Mouse (Mus musculus) midbrain, embryonic 13.5 days (tissue): ENCODE measurements around the gene Mrpl28. TPM values are rescaled to one million over a fixed set of nuclear protein-coding genes. Genes with fewer than 3 reads are reported as not detected.
"Not testable (repeated sequence)": the region's sequence is repeated elsewhere in the genome, so short reads cannot be mapped to it uniquely, and the experiment has no call there.

Experiments
- ATAC-seq: fragments of 200-750 bp; cut with Nextera tagmentation; 2 replicates; pipeline ENCODE4 v1.8.0; 2017; ENCODE audit warnings: mild to moderate bottlenecking, moderate TSS enrichment, moderate library complexity
- H3K27ac ChIP-seq: fragments of 300-500 bp; sonication (generic); 2 replicates; pipeline ENCODE4 v1.5.1; 2015; ENCODE audit warnings: inconsistent platforms, mild to moderate bottlenecking, moderate library complexity
- H3K27me3 ChIP-seq: fragments of 300-500 bp; sonication (generic); 2 replicates; pipeline ENCODE4 v1.6.1; 2015; ENCODE audit warnings: mild to moderate bottlenecking, inconsistent platforms
- H3K36me3 ChIP-seq: fragments of 300-500 bp; sonication (generic); 2 replicates; pipeline ENCODE4 v1.6.1; 2015; ENCODE audit warnings: mild to moderate bottlenecking, inconsistent platforms
- H3K4me1 ChIP-seq: fragments of 300-500 bp; sonication (generic); replicated peaks from 2 replicates; pipeline ENCODE4 v1.6.1; 2015; ENCODE audit warnings: inconsistent platforms
- H3K4me2 ChIP-seq: fragments of 300-500 bp; sonication (generic); replicated peaks from 2 replicates; pipeline ENCODE4 v1.6.1; 2015; ENCODE audit warnings: moderate library complexity, mild to moderate bottlenecking, inconsistent platforms
- H3K4me3 ChIP-seq: fragments of 300-500 bp; sonication (generic); replicated peaks from 2 replicates; pipeline ENCODE4 v1.5.1; 2015; ENCODE audit warnings: mild to moderate bottlenecking, inconsistent platforms
- H3K9ac ChIP-seq: fragments of 300-500 bp; sonication (generic); replicated peaks from 2 replicates; pipeline ENCODE4 v1.6.1; 2015; ENCODE audit warnings: mild to moderate bottlenecking, inconsistent platforms
- H3K9me3 ChIP-seq: fragments of 300-500 bp; sonication (generic); 2 replicates; pipeline ENCODE4 v1.6.1; 2016; ENCODE audit warnings: mild to moderate bottlenecking, inconsistent platforms
- WGBS: fragments of 180-500 bp; shearing (Covaris S2); methylation state at CpG from one replicate; pipeline ENCODE4 v1.1.7; 2015; 5-methylcytosine and 5-hydroxymethylcytosine counted together
- polyA plus RNA-seq: library from polyadenylated mRNA; unstranded; fragments of >200 nt; fragmentation: Nextera tagmentation; extraction: Ambion mirVana; gene quantifications from 2 replicates; pipeline ENCODE4 v1.2.1, GENCODE M21; 2015

The Mrpl28 gene
- polyA plus RNA-seq, 1 experiment from 2014 or later, result 191 TPM

- peaks cover 5% of the 10 kb centered on the region; the same call in 1 of the 2 replicates for H3K27me3 ChIP-seq
- H3K9ac ChIP-seq, result no peak overlapping the region
- 67% methylated on average over 3 of the region's 4 CpGs for WGBS
- H3K9me3 ChIP-seq, result no peaks in the 10 kb centered on the region
- peaks cover under 1% of the 10 kb centered on the region; the same call in 1 of the 2 replicates for H3K4me1 ChIP-seq
- no peak overlapping the region for H3K4me2 ChIP-seq
- H3K27ac ChIP-seq, result no peak overlapping the region
- no peak for ATAC-seq
- no peaks in the 10 kb centered on the region for H3K36me3 ChIP-seq
- H3K4me3 ChIP-seq, result no peak overlapping the region
These were observed 17.7 kb upstream of the Mrpl28 start for GRCm38 (mm10) chr17:26105619-26106018.

GRCm38 (mm10) chr17:26110156-26110555, 13.1 kb upstream of the Mrpl28 start:
- Histone ChIP-seq H3K36me3 (no peaks in the 10 kb centered on the region), H3K4me1 (peaks cover 21% of the 10 kb centered on the region), H3K27ac (no peak overlapping the region), H3K27me3 (peaks cover 37% of the 10 kb centered on the region), H3K9ac (no peak overlapping the region), H3K4me2 (no peak overlapping the region), H3K9me3 (no peaks in the 10 kb centered on the region), H3K4me3 (no peak overlapping the region)
- ATAC-seq, result no peak
- 18% methylated on average over 4 of the region's 4 CpGs for WGBS

GRCm38 (mm10) chr17:26111024-26111423, 12.3 kb upstream of the Mrpl28 start:
- Histone ChIP-seq H3K27me3 (peaks cover 46% of the 10 kb centered on the region), H3K36me3 (no peaks in the 10 kb centered on the region), H3K4me3 (no peak overlapping the region), H3K4me2 (no peak overlapping the region), H3K9me3 (no peaks in the 10 kb centered on the region), H3K4me1 (peaks cover 21% of the 10 kb centered on the region), H3K9ac (no peak overlapping the region), H3K27ac (no peak overlapping the region)
- 3% methylated on average over 4 of the region's 4 CpGs for WGBS
- ATAC-seq, result no peak

- Histone ChIP-seq H3K27me3 (peaks cover 53% of the 10 kb centered on the region), H3K9ac (no peak overlapping the region), H3K4me3 (no peak overlapping the region), H3K4me1 (peaks cover 21% of the 10 kb centered on the region), H3K27ac (no peak overlapping the region), H3K9me3 (no peaks in the 10 kb centered on the region), H3K36me3 (no peaks in the 10 kb centered on the region), H3K4me2 (no peak overlapping the region)
- WGBS, result 20% methylated on average over 4 of the region's 4 CpGs
- ATAC-seq, result no peak
These were observed 11.6 kb upstream of the Mrpl28 start for GRCm38 (mm10) chr17:26111722-26112121.

GRCm38 (mm10) chr17:26112751-26113150, 10.5 kb upstream of the Mrpl28 start:
- peak overlapping the region; percentile 85 for H3K9ac ChIP-seq
- peaks cover 63% of the 10 kb centered on the region for H3K27me3 ChIP-seq
- 15% methylated on average over 14 of the region's 14 CpGs for WGBS
- peak overlapping the region; percentile 93 for H3K4me2 ChIP-seq
- H3K4me1 ChIP-seq, result peaks cover 21% of the 10 kb centered on the region
- no peaks in the 10 kb centered on the region for H3K9me3 ChIP-seq
- H3K4me3 ChIP-seq, result peak overlapping the region; percentile 77
- no peak for ATAC-seq
- H3K27ac ChIP-seq, result no peak overlapping the region
- H3K36me3 ChIP-seq, result no peaks in the 10 kb centered on the region

GRCm38 (mm10) chr17:26113181-26113948, 9.9 kb upstream of the Mrpl28 start, which contains the start of gene Tmem8:
Gene Tmem8, plus strand, starts transcription at chr17:26113299.
- H3K4me2 ChIP-seq, result peak within 1 kb of the TSS; percentile 93
- peak within 1 kb of the TSS; percentile 77 for H3K4me3 ChIP-seq
- peak; percentile 86 for ATAC-seq
- H3K36me3 ChIP-seq, result no peaks in the 10 kb centered on the region
- peaks cover 21% of the 10 kb centered on the region for H3K4me1 ChIP-seq
- peak within 1 kb of the TSS; percentile 30 for H3K27ac ChIP-seq
- H3K9me3 ChIP-seq, result no peaks in the 10 kb centered on the region
- peaks cover 70% of the 10 kb centered on the region for H3K27me3 ChIP-seq
- peak within 1 kb of the TSS; percentile 85 for H3K9ac ChIP-seq
- under 1% methylated on average over 62 of the region's 75 CpGs for WGBS

- Histone ChIP-seq H3K9me3 (no peaks in the 10 kb centered on the region), H3K27ac (no peak overlapping the region), H3K9ac (peak overlapping the region; percentile 85), H3K4me3 (peak overlapping the region; percentile 77), H3K4me2 (peak overlapping the region; percentile 93), H3K27me3 (peaks cover 77% of the 10 kb centered on the region), H3K4me1 (peaks cover 21% of the 10 kb centered on the region), H3K36me3 (no peaks in the 10 kb centered on the region)
- 15% methylated on average over 8 of the region's 8 CpGs for WGBS
- no peak for ATAC-seq
These were observed 9.2 kb upstream of the Mrpl28 start for GRCm38 (mm10) chr17:26114061-26114460.

- H3K4me3 ChIP-seq, H3K9me3 ChIP-seq, H3K9ac ChIP-seq, H3K36me3 ChIP-seq, H3K27ac ChIP-seq, H3K4me2 ChIP-seq, ATAC-seq: not testable (repeated sequence)
- 70% methylated on average over 7 of the region's 7 CpGs for WGBS
- Histone ChIP-seq H3K4me1 (peaks cover 21% of the 10 kb centered on the region), H3K27me3 (peaks cover 81% of the 10 kb centered on the region)
These were observed 8.8 kb upstream of the Mrpl28 start for GRCm38 (mm10) chr17:26114461-26114860.

GRCm38 (mm10) chr17:26115205-26115898, 7.9 kb upstream of the Mrpl28 start:
- Histone ChIP-seq H3K4me2 (no peak overlapping the region), H3K4me1 (peaks cover 22% of the 10 kb centered on the region), H3K9ac (no peak overlapping the region), H3K4me3 (no peak overlapping the region), H3K27me3 (peaks cover 81% of the 10 kb centered on the region), H3K27ac (no peak overlapping the region), H3K36me3 (no peaks in the 10 kb centered on the region), H3K9me3 (no peaks in the 10 kb centered on the region)
- 91% methylated on average over 7 of the region's 7 CpGs for WGBS
- no peak for ATAC-seq

- Histone ChIP-seq H3K9ac (no peak overlapping the region), H3K36me3 (no peaks in the 10 kb centered on the region), H3K27ac (no peak overlapping the region), H3K9me3 (no peaks in the 10 kb centered on the region), H3K4me3 (no peak overlapping the region), H3K27me3 (peaks cover 77% of the 10 kb centered on the region), H3K4me1 (peaks cover 19% of the 10 kb centered on the region), H3K4me2 (no peak overlapping the region)
- WGBS, result 47% methylated on average over 3 of the region's 3 CpGs
- ATAC-seq, result no peak
These were observed 7.3 kb upstream of the Mrpl28 start for GRCm38 (mm10) chr17:26115956-26116487.

GRCm38 (mm10) chr17:26116503-26117258, 6.6 kb upstream of the Mrpl28 start:
- no peaks in the 10 kb centered on the region for H3K9me3 ChIP-seq
- no peak overlapping the region for H3K4me3 ChIP-seq
- WGBS, result 83% methylated on average over 17 of the region's 17 CpGs
- H3K27ac ChIP-seq, result no peak overlapping the region
- H3K9ac ChIP-seq, result no peak overlapping the region
- H3K4me2 ChIP-seq, result no peak overlapping the region
- H3K27me3 ChIP-seq, result peaks cover 74% of the 10 kb centered on the region
- no peaks in the 10 kb centered on the region for H3K36me3 ChIP-seq
- ATAC-seq, result no peak
- peaks cover 15% of the 10 kb centered on the region for H3K4me1 ChIP-seq
